Mouse (Mus musculus) CD4-positive, CD25-positive, alpha-beta regulatory T cell, adult 2 months (primary cell): ENCODE measurements around the gene Ipo13.

Experiments used
- DNase-seq: peaks from one replicate; pipeline ENCODE4 v3.0.0-alpha.2; 2012; ENCODE audit warnings: low read depth, low spot score

The Ipo13 gene

GRCm38 (mm10) chr4:117882701-117883691 lies 31.8 kb downstream of the Ipo13 start, which contains the start of gene B4galt2:
B4galt2 (minus strand) TSS chr4:117883487.
- DNase-seq, result no peak

- DNase-seq, result no peak
Observed at GRCm38 (mm10) chr4:117878703-117879102, 36.1 kb downstream of the Ipo13 start.

GRCm38 (mm10) chr4:117878301-117878700 lies 36.5 kb downstream of the Ipo13 start:
- no peak for DNase-seq

- DNase-seq, result no peak
Observed at GRCm38 (mm10) chr4:117873615-117874014, 41.2 kb downstream of the Ipo13 start.

- no peak for DNase-seq
Observed at GRCm38 (mm10) chr4:117872471-117872886, 42.3 kb downstream of the Ipo13 start, which contains the start of gene Ccdc24. Ccdc24 (minus strand) TSS chr4:117872557.

GRCm38 (mm10) chr4:117871787-117872186 lies 43.0 kb downstream of the Ipo13 start:
- no peak for DNase-seq

GRCm38 (mm10) chr4:117870437-117870836 lies 44.4 kb downstream of the Ipo13 start:
- no peak for DNase-seq

- no peak for DNase-seq
Observed at GRCm38 (mm10) chr4:117869317-117869716, 45.5 kb downstream of the Ipo13 start.

- DNase-seq, result peak; percentile 66
Observed at GRCm38 (mm10) chr4:117867823-117868222, 47.0 kb downstream of the Ipo13 start.

- no peak for DNase-seq
Observed at GRCm38 (mm10) chr4:117867000-117867399, 47.8 kb downstream of the Ipo13 start.

GRCm38 (mm10) chr4:117866083-117866482 lies 48.7 kb downstream of the Ipo13 start:
- no peak for DNase-seq

GRCm38 (mm10) chr4:117862823-117863222 lies 52.0 kb downstream of the Ipo13 start:
- no peak for DNase-seq

- DNase-seq, result no peak
Observed at GRCm38 (mm10) chr4:117860570-117860969, 54.2 kb downstream of the Ipo13 start.

GRCm38 (mm10) chr4:117858794-117859193 lies 56.0 kb downstream of the Ipo13 start:
- peak; percentile 35 for DNase-seq

- DNase-seq, result no peak
Observed at GRCm38 (mm10) chr4:117855146-117855545, 59.7 kb downstream of the Ipo13 start.

GRCm38 (mm10) chr4:117852152-117852868 lies 62.5 kb downstream of the Ipo13 start:
- no peak for DNase-seq

GRCm38 (mm10) chr4:117850871-117851270 lies 63.9 kb downstream of the Ipo13 start:
- no peak for DNase-seq

- DNase-seq, result no peak
Observed at GRCm38 (mm10) chr4:117850176-117850575, 64.6 kb downstream of the Ipo13 start.

GRCm38 (mm10) chr4:117849506-117849905 lies 65.3 kb downstream of the Ipo13 start:
- no peak for DNase-seq

GRCm38 (mm10) chr4:117849063-117849462 lies 65.7 kb downstream of the Ipo13 start:
- DNase-seq, result no peak

GRCm38 (mm10) chr4:117847011-117847410 lies 67.8 kb downstream of the Ipo13 start:
- DNase-seq, result no peak

GRCm38 (mm10) chr4:117846261-117846660 lies 68.5 kb downstream of the Ipo13 start:
- no peak for DNase-seq
